Mouse (Mus musculus): Measurements from ENCODE around the gene Nfasc.

Gene Nfasc

DNA sequence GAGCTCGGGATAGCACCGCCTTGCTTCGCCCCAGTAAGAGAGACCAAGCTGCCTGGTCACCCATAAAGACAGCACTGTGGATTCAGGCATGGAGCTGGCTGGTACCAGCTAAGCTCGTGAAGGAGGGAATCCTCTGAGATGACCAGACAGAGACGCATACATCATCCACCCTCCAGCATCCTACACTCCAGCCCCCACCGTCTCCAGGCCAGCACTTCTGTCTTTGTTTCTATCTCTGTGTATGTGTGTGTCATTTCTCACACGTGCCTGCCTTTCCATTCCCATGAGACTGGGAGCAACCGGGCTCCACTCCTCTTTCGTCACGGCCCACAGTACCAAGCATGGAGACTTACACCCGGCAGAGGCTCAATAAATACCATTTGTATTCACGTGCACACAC, 9.3 kb downstream of the Nfasc start:
- DNase-seq (ENCODE audit: low read depth, low spot score) = no peak

DNA sequence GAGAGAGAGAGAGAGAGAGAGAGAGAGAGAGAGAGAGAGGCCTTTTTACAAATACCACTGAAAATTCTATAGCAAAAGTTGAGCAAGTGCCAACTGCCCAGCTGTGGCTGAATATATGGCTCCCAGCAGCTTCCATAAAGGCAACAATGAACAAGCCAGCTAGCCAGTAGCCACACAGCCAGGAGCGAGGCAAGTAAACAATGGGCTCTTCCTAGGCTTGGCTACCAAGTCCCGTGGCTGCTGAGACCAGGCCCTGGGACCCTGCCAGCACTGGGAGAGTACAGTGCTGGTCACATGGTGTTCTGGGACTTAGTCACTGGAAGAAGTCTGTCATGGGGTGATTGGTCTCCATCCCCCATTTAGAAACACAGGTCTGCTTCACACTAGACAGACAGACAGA, 14.0 kb downstream of the Nfasc start:
- DNase-seq (ENCODE audit: low read depth, low spot score) = no peak

DNA sequence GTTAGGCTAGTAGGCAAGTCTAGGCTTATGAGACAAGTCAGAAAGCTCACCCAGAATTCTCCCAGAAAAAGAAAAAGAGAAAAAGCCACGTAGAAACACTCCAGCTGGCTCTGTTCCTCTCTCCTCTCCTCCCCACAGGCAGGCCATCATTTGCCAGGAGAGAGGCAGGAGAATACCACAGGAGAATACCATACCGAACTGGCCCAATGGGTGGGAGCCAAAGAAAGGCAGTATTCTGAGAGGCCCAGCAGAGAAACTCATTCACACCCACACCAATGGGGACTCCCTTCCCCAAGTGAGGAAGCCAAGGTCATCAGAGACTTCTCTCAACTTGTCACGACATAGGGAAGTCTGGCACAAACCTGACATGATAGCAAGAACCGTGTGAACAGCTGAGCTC, 19.2 kb downstream of the Nfasc start:
- DNase-seq (ENCODE audit: low read depth, low spot score) = no peak

DNA sequence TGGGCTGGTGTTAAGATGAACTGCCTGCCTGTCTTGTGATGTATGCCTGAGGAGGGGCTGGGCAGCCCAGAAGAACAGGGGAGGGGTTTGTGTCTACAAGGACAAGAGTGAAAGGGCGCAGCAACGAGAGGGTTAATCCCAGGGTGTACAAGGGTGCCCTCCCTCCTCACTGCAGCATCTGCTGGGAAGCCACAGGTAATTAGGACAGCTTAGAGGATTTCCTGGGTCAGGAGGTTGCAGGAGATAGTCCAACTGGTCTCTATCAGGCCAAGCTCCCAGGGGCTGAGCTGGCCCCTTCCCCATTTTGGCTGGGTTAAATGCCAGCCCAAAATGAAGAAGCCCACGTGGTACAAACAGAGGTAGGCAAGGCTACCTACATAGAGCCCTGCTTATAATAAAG, 20.3 kb downstream of the Nfasc start:
- no peak for DNase-seq (ENCODE audit: low read depth, low spot score)

DNA sequence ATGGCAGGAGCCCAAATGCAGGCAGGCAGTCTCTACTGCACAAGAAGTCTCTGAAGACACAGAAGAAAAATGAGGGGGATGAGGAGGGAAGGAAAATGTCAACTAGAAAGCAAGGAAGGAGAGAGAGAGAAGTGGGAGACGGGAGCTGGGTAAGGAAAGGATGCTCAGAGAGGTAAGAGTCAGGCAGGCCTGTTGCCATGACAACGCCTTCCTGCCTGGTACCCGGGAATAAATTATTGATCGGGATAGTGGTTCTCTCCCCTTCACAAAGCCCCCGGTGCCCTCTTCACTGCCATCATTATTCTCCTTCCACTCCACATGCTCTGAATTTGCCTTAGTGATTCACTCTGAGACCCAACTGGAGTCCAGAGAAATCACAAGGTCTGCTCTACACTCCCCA, 23.4 kb downstream of the Nfasc start:
- DNase-seq (ENCODE audit: low read depth, low spot score) = no peak

DNA sequence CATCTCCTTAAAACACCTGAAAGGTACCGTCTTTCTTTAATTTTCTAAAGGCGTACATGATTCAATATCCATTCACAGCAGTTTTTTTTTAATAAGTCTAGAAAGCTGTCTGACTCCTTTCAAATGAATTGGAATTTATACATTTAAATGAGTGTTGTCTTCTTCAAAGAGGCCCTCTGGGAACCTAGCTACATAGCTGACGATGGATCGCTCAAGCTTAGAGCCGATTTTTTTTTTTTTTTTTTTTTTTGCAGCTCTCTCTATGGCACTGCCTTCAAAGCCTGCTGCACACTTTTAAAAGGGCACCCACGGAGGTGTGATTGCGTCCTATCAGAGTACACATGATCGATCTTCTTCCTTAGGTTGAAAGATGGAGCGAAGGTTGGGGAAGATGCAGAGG, 26.6 kb downstream of the Nfasc start:
- no peak for DNase-seq (ENCODE audit: low read depth, low spot score)

DNA sequence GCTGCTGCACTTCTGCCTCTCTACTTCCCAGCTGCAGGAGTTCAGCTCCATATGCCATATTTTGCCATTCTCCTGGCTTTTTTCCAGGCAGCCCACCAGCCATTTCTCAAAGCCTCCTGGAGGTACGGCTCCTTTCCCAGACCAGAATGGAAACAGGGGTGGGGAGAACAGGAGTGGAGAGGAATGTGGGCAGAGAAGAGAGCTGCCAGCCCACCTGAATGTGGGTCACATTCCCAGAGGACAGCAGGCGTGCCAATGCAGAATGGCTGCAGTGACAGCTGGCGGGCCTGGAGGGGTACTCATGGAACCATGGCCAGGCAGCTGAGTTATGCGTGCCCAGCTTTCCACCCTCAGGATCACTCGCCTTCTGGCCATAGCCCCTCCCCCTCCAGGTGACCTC, 32.2 kb downstream of the Nfasc start:
- no peak for DNase-seq (ENCODE audit: low read depth, low spot score)

DNA sequence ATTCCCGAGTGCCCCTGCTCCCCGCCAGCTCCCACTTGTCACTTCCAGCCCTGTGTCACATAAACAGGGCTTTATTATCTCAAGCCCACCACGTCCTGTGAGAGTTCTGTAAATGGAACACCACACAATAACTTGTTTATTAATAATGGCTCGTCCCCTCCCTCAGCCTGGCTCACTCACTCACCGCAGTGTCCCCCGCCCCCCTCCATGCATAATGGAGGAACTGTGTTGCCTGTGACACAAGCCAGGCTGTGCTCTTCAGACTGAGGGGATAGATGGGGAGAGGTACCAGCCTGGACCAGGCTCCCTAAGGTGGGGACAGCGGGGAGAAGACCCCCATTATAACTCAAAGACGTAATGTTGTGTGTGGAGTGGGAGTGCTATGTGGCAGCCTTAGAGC, 34.3 kb downstream of the Nfasc start:
- no peak for DNase-seq (ENCODE audit: low read depth, low spot score)

DNA sequence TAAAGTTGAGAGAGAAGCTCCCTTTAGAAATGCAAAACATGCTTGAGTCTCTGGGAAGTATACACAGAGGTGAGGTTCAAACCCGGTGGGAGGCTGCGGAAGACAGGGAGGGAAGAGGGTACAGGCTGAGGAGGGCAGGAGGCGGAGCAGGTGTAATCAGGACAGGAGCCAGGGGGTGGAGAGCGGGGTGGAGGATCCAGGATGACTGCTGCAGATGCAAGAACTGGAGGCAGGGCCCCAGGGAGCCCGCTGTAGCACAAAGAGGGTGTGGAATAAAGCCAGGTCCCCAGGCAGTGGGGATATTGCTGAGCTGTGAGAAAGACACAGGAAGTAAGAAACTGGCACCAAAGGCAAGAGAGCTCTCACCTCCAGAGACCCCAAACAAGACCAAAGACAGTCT, 38.1 kb downstream of the Nfasc start:
- DNase-seq (ENCODE audit: low read depth, low spot score) = no peak

DNA sequence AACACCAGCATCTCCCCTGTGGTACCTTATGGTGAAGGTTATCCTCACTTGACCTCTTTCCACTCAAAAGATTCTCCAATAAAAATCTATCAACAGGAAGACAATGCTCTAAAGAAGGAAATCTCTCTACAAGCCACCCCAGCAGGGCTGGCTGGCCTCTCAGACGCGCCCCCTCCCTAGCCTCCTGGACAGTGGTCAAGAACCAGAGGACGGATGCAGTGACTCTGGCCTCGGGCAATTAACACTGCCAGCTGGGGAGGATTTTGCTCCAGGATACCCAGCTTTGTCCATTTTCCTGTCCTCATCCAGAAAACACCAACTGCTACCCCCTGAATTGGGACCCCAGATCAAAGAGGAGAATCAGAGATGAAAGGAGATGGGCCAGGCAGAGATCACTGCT, 44.7 kb downstream of the Nfasc start:
- DNase-seq (ENCODE audit: low read depth, low spot score) = no peak

DNA sequence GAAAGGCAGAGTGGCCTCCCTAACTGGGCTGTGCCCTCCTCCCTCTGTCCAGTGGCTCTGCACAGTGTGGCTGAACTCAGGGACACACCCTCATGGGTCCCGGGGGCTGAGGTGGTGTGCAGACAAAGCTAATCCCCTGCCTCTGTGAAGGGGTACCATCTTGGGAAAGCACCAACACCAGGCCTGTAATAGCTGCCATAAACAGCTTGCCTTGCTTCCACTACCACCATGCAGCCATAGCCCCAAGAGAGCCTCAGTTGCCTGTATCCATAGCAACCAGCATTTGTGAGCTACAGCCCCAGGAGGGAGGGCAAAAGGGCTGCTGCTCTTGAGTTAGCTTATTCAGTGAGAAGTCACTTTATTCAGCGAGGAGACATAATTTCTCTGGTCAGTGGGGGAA, 45.4 kb downstream of the Nfasc start:
- DNase-seq (ENCODE audit: low read depth, low spot score) = no peak

DNA sequence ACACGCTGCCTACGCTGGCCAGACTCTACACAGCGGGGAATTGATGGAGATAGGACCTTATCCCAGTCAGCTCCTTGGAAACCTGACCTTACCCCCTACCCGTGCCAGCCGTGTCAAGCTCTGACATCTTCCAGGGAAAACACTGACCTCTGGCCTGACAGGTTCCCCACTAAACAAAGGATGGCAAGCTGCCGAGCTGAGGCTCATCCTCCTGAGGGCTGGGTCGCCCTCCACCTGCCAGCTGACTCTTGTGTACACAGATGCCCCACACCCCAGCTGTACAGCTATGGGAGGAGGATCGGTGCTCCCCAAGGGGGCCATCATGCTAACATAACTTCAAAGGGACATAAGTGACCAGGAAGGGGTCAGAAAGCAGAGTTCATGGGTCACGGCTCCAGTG, 47.6 kb downstream of the Nfasc start:
- no peak for DNase-seq (ENCODE audit: low read depth, low spot score)

DNA sequence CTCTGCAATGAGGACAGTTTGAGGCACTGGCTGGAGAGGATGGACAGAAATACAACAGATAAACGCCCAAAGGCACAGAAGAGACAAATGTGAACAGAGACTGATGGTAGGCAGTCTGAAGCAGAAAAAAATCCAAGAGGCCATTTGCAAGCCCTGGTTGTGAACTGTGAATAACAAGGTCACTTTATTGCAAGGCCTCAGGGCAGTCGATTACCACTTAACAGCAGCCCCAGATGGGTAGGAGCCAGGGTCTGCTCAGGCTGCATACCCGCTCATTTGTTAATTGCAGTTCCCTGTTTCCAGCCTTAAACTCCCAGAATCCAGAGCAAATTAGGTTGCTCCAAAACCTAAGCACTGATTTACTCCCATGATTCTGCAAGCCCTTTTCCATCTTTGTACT, 52.4 kb downstream of the Nfasc start:
- no peak for DNase-seq (ENCODE audit: low read depth, low spot score)

DNA sequence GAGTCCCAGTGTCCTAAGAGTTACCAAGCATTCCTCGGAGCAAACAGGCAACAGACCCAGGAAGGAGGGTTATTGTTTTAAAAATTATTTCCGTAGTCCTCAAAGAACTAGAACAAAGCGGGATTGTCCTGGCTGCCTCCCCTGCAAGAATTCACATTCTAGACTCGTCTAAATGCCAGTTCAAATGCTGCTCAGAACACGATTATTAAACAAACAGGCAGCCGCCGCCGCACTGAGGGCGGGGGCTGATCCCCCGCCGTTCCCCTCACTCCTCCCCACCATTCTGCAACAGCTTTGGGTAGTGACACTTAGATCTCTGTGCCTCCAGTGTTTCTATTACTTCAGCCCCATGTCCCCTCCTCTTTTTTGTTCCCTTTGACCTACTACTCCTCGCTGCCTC, 62.7 kb downstream of the Nfasc start:
- no peak for DNase-seq (ENCODE audit: low read depth, low spot score)

DNA sequence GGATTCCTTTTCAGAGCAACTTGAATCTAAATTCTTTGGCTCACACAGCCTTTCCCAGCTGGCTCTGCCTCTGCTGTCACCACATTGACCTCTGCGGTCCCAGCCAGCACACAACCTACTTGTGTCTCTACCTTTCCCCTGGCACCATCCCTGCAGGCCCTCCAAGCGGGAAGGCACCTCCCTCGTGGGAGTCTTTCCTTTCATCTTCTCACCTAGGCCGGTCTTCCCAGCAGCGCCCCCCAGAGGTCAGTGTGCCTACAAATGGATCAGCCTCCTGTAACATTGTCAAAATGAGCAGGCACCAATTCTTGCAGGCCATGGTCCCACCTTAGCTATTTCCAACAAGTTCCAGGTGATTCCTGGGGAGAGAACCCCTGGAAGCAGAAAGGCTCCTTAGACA, 63.5 kb downstream of the Nfasc start:
- DNase-seq (ENCODE audit: low read depth, low spot score) = no peak

DNA sequence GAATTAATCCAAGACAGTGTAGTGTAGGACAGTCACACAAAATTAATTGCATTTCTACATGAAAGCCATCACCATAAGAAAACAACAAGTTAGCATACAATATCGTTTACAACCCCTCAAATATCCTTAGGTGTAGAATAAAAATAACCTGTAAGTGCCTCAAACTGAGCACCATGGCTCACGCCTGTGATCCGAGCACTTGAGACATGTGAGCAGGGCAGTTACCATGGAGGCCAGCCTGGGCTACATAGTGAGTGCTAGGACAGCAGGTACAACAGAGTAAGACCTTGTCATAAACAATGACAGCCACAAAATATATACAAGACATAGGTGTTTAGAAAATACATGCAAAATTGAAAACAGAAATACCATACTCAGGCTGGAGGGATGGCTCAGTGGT, 68.9 kb downstream of the Nfasc start:
- DNase-seq (ENCODE audit: low read depth, low spot score) = no peak

DNA sequence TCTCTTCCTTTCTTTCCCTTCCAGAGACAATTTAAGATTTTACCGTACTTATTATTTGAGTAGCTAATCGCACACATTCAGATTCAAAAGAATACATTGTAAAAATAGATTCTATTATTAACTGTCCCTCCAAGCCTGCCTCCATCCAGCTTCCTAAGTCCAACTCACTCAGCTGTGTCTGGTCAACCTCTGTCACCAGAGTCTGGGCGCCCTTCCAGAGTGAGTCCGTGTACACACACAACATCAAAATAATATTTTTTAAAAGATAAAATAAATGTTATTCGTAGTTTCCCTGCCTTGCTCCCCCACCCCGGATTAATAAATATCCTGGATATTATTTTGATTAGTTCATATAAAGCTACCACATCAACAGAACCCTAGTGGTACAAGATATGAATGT, 72.4 kb downstream of the Nfasc start:
- DNase-seq (ENCODE audit: low read depth, low spot score) = no peak

DNA sequence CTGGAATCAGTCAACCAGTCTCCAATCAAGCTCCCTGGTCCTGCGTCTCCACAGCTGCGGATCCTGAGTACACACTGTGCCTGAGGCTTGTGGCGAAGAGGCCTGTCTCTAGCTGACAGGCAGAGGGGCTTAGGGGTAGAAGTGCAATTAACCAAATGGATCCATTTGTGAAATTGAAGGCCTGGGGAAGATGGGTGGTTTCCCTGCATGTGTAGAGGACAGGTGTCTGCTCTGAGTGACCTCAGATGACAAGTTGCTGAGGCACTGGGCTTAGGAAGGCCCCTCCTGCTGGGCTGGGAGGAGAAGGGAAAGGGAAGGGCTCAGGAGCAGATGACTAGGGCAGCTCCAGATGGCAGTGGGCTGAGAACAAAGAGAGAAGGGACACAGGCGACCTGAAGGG, 81.2 kb downstream of the Nfasc start:
- no peak for DNase-seq (ENCODE audit: low read depth, low spot score)

DNA sequence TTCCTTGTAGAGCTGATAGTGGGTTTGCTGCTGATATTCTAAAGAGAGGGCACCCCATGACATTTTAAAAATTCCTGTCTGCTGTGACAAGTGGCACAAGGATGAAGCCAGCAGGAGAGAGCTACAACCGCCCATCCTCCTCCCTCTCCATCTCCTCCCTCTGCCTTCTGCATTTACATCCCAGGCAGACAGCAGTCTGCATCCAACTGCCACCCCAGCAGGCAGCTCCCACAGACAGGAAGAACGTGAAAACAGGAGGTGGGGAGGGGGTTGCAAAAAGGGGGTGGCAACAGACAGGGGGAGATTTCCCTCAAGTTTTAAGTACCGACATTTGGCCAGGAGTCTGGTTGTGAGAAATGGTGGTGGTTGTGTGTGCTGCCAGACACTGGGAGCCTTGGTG, 82.0 kb downstream of the Nfasc start:
- no peak for DNase-seq (ENCODE audit: low read depth, low spot score)

DNA sequence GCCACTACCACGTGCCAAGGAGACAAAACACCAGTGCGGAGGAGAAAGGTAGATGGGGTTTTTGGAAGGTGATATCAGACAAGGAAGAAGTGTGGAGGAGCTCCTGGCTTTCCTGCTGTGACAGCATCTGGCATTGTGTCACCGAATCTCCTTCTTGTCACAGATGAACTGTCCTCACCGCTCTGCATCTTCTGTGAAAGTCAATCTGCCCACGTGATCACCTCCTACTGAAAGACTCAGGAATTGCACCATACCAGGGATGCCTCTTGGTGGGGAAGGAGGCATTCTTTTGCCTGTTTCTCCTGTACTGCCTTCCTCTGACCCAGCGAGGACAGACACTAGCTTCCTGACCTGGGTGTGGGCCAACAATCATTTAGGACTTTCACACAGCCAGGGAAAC, 86.0 kb downstream of the Nfasc start:
- DNase-seq (ENCODE audit: low read depth, low spot score) = no peak

DNA sequence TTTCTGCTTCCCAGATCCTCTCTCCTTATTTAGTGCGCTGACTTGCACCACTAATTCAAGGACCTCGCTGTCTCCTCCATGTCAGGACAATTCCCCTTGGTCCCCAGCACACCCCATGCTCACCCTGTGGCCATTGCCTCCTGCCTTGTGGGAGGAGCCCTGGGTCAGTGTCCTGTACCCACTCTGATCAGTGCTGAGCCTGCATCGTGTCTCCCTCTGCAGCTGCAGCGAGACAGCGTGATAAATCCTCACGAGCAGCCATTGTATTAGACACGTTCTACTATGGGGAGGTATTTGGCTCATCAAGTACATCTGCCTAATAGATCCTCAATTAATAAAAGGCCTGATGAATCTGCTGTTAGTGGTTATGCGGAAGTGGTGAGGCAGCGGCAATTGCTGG, 86.8 kb downstream of the Nfasc start:
- no peak for DNase-seq (ENCODE audit: low read depth, low spot score)

DNA sequence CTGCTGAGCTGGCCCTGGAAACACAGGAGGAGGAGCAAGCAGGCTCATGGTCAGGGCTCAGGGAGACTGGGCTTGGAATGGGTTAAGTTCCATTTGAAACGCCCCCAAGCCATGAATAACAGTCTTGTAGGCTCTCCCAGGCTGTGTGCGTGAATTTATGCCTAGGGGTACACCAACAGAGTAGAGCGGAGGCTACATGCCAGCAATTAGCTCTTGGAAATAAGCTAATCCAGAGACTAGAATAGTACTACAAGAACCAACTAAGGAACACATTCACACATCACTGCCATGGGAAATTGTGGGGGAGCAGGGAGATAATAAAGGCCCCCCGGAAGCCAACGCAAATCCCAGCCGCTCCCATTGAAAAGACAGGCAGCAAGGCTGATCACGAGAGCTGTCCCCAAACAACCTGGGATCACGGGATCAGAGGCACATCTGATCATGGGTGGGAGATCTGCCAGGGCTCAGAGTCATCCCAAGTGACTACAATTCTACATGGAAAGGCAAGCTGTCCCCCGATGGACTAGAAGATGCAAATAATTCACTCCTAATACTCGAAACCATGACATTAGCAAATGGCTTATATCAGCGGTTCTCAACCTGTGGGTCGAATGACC, 87.6 kb downstream of the Nfasc start:
- DNase-seq (ENCODE audit: low read depth, low spot score) = no peak

DNA sequence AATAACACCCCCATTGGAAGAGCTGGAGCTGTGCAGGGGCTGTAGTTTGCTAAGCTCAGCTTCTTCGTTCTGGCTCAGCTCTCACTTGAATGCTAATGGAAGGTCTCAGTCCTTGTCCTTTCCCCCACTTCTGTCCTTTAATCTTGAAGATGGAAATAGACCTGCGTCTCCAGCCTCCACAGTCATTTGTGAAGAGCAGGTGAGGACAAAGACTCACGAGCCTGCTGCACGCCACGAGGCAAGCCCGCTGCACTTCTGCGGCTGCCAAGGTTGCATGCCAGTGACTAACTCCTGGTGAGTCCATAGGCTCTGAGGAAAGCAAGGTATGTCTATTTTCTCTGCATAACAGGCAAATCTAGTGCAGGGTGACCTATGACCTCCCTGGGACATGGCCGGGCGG, 88.4 kb downstream of the Nfasc start:
- DNase-seq (ENCODE audit: low read depth, low spot score) = no peak

DNA sequence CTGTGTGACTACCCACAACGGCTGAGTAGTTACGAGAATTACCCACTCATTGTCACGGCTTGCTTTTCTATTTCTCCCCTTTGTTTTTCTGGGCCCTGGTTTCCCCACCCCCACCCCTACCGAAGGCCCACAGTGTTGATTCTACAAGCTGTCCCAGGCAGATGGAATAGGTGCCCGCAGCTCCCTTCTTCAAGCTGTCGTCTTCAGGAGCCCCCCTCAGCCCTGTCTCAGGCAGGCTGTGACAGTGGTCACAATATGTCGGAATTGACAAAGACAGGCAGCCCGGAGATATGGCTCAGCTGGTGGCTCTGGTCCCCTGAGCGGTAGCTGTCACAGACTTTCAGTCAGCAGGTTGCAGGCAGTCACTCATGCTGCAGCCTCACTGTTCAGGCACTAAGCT, 90.9 kb downstream of the Nfasc start:
- no peak for DNase-seq (ENCODE audit: low read depth, low spot score)

DNA sequence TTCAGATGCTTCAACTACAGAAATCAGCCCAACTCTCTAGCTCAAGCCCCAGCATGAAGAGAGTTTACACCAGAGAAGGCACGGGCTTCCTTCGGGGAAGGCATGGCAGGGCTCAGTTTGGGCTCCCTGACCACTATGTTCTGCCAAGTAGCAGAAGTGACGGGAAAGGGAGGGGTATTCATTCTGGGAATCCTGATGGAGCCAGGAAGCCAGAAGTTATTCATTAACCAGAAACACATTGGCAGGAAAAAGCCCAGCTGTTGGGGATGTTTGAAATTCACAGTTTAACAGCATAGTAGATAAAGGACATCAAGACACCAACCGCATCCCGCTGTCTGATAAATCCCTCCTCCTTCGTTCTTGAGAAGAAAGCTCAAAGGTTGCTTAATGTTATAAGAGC, 93.6 kb downstream of the Nfasc start:
- no peak for DNase-seq (ENCODE audit: low read depth, low spot score)
